Mouse (Mus musculus) spleen, embryonic (tissue): Measurements from ENCODE around the gene Mei4.

ENCODE experiments used
- CTCF ChIA-PET: fragments of 350-600 bp; sonication (Branson Sonifier 250); formaldehyde crosslinking; loops from one replicate; lab custom pipeline; 2022; lab: Charles Lee

Gene Mei4

DNA sequence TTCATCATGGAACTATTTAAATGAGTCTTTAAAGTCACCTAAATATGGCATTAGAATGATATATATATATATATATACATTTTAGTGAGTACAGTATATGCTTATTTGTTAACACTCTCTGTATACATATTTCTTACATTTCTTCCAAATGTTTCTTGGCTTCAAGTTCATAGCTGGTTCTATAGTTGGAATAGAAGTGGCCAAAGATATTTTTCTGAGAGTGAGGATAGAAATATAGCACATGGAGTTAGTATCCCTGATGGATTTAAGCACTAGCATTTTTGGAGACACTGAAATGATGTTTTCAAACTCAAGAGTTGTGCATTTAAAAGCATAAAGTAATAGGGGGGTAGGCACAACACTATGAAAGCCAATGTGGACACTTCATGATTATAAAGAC lies 272.6 kb downstream of the Mei4 start:
- CTCF ChIA-PET = interaction anchor here (0.7 kb wide), 1 partner anchor 1754 kb away, joined by 3 read pairs; no protein-coding TSS in a partner anchor

- CTCF ChIA-PET = no interaction called here
Measured at GRCm38 (mm10) chr9:82160143-82160542, 296.7 kb downstream of the Mei4 start.

DNA sequence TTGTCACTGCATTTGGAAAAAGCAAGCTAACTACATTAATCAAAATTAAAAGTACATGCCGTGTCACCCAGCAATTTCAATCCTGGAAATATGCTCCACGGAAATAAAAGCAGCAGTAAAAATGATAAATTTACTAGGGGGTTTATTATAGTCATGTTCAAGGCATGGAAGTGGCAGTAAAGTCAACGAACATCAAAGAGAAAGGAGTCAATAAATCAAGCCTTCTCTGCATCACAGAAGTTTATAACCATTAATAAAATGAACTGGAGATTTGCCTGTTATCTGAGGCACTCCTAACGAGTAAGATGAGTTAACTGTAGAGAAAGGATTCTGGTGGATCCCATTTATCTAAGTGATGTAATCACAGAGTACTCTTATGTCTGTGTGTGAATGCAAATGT lies 298.9 kb downstream of the Mei4 start:
- CTCF ChIA-PET = no interaction called here

- CTCF ChIA-PET = no interaction called here
Measured at GRCm38 (mm10) chr9:82217976-82218375, 354.5 kb downstream of the Mei4 start.

GRCm38 (mm10) chr9:82247695-82248445 lies 384.4 kb downstream of the Mei4 start:
- CTCF ChIA-PET = no interaction called here
